Mouse (Mus musculus) urinary bladder, postnatal 36 days (tissue): ENCODE results near the gene Olfr1085.
"Not testable (repeated sequence)": the region's sequence is repeated elsewhere in the genome, so short reads cannot be mapped to it uniquely, and the experiment has no call there.

Experiments
- DNase-seq, 2 experiments: peaks; one replicate each; pipeline ENCODE4 v3.0.0; 2022; ENCODE audit warnings: low spot score in 2 of 2, mixed read lengths in 1 of 2

Olfr1085 gene

DNA sequence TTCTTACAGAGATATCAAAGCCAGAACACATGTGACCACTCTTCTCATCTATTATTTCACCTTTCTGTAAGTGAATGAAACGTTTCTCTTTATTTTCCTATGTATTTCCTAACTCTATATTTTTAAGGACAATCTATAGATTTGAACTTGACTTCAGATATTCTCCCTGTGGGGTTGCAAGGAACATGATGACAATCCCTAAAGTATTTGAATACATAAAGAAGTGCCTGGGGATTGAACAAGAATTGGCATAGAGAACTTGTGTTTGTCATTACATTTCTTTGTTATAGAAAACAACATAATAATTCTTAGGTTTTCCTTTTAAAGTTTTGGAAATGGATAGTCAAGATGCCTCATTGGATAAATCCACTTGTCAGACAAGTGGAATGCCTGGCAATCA, at the start of gene Olfr1085:
Gene Olfr1085, minus strand, starts transcription at position 101 of the 400 bp plus-strand sequence.
- no peak for DNase-seq

DNA sequence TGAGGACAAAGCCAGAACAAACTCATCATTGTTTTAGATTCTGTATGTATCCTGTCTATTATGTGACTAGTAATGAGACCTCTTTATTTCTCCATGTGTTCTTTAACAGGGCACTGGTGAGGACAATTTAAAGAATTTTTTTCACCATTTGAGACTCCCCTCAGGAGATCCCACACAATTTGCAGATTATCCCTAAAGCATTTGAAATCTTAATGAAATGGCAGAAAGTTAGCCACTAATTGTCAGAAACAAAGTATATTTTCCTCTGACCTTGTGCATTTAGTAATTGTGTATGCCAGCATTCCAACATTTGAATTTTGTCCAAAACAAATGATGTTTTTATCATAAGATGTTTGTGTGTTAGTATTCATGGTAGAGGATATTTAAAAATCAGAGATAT, 36.5 kb upstream of the Olfr1085 start, which contains the start of gene Olfr1087:
Gene Olfr1087, minus strand, starts transcription at position 101 of the 400 bp plus-strand sequence.
- no peak for DNase-seq

DNA sequence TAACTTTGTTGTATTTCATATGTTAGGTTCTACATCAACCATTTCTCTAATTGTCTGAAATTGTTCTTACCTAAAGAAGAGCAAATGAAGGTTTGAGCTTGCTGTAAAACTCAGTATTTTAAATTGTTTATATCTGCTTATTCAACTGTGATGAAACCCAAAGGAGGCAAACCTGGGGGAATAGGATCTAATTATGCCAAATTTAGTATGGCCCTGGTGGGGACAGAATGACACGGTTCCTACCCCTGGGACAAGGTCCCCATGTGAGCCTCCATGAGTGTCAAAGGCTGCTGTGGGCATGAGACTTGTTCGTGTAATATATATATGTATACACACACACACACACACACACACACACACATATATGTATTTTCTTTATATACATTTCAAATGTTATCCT, 18.2 kb upstream of the Olfr1085 start, which contains the start of gene Olfr1086:
Gene Olfr1086, minus strand, starts transcription at position 101 of the 400 bp plus-strand sequence.
- no peak for DNase-seq

DNA sequence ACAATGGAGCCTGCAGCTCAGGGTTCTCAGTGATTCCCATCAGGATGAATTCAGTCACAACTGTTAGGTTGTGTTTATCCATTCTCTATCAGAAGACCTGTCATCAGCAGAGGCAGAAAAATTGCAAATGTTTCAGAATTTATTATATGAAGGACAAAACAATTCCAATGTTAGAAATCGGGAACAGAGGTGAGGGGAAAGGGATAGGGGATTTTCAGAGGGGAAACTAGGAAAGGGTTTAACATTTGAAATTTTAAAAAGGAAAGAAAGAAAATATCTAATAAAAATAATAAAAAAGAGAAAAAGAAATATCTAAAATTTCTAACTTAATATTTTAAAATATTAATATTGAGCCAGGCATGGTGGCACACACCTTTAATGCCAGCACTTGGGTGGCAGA, 22.2 kb downstream of the Olfr1085 start, which contains the start of gene Olfr1084:
Gene Olfr1084, minus strand, starts transcription at position 101 of the 400 bp plus-strand sequence.
- not testable (repeated sequence) for DNase-seq
